Mouse (Mus musculus): ENCODE measurements around the gene Morn2.

Gene Morn2

DNA sequence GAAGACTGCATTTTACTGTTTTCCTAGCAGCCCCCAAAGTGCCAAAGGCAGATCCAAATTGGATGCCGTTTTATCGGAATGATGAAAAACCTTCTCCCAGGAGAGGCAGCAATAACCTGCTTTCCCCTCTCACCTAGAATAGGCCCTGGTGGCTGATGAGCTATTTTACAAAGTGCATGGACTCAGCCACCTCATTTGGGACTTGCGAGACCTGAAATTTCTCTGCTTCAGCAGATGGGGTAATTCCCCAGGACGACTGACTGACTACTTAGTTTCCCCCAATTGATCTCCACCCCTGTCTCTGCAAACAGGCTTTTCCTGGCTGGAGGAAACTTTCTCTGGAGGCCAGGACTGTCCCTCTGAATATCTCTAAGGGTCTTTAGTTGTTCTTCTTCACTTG lies 33.0 kb downstream of the Morn2 start:
- DNase-seq (ENCODE audit: extremely low read depth, low read depth, low spot score) = no peak

DNA sequence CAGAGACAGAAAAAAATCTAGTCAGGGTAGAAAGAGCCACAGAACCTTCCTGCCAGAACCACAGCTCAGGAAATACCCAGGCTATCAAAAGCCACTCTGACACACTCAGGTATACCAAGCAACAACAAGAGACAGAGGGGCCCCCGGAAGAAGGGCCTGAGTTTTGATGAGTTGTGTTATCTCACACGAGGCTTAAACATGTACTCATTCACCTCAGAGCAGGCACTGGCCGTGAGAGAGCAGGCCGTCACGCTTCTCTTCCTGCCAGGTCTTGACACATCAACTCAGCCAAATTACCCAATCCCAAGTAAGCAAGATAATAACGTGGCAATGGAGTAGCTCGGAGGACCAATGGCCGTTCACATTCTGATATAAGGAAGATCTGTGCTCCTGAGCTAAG lies 33.7 kb downstream of the Morn2 start:
- DNase-seq (ENCODE audit: extremely low read depth, low read depth, low spot score) = no peak

- no peak for DNase-seq (ENCODE audit: extremely low read depth, low read depth, low spot score)
Observed at GRCm38 (mm10) chr17:80324521-80324920, 34.5 kb downstream of the Morn2 start.

- no peak for DNase-seq (ENCODE audit: extremely low read depth, low read depth, low spot score)
Observed at GRCm38 (mm10) chr17:80325456-80325855, 35.5 kb downstream of the Morn2 start.

DNA sequence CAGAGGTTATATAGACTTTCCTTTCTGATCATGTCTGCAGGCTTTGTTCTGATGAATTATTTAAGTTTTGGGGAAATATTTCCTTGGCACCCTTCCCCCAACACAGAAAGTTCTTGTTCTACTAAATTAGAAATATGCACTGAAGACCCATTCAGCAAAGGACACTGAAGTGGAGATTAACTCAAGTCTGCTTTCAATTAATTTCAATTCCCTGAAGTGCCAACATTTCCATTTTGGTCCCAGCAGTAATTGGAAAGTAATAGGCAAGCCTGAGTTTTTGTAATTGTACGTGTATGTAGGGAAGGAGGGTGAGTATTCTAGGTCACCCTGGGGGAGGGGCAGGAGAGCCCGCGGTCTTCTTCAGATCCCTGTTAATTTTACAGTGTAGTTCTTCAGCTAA lies 36.4 kb downstream of the Morn2 start:
- DNase-seq (ENCODE audit: extremely low read depth, low read depth, low spot score) = no peak

- DNase-seq (ENCODE audit: extremely low read depth, low read depth, low spot score) = no peak
Observed at GRCm38 (mm10) chr17:80332386-80332785, 42.4 kb downstream of the Morn2 start.

- DNase-seq (ENCODE audit: extremely low read depth, low read depth, low spot score) = no peak
Observed at GRCm38 (mm10) chr17:80345277-80345676, 55.3 kb downstream of the Morn2 start.

DNA sequence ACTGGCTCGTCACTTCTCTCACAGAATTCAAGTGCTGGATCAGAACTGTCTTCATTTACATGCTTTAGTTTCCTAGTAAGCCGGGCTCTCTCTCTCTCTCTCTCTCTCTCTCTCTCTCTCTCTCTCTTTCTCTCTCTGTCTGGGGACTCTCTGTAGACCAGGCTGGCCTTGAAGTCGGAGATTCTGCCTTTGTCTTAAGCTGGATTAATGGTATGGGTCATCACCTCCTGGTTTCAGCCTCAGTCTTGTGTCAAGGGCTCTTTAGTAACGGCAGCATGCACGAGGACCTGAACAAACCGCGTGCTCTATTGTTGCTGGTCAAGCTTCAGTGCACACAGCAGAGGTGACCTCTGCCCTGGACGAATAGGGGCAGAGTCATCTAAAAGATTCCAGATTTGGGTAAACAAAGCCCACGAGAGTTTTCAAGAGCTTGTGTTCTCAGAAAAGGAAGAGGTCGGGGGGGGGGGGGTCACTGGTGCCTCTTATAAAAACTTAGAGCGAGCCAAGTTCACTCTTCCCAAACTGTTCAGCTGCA lies 56.7 kb downstream of the Morn2 start:
- DNase-seq (ENCODE audit: extremely low read depth, low read depth, low spot score) = no peak

Data from fat pad, adult 2 months (tissue).